Mouse (Mus musculus) kidney, postnatal 36 days (tissue): ENCODE data around the gene Chl1.

Source experiments
- DNase-seq, 2 experiments: peaks; one replicate each; pipeline ENCODE4 v3.0.0; 2021 to 2022; ENCODE audit warnings: mixed read lengths in 2 of 2

Chl1 gene

GRCm38 (mm10) chr6:103543753-103544152 is 33.4 kb downstream of the Chl1 start:
- no peak for DNase-seq

- DNase-seq, result no peak
Observed at GRCm38 (mm10) chr6:103546314-103546713, 35.9 kb downstream of the Chl1 start.

- no peak for DNase-seq
Observed at GRCm38 (mm10) chr6:103549929-103550328, 39.5 kb downstream of the Chl1 start.

GRCm38 (mm10) chr6:103558037-103558893 is 47.9 kb downstream of the Chl1 start:
- DNase-seq, result no peak

GRCm38 (mm10) chr6:103558894-103559225 is 48.5 kb downstream of the Chl1 start:
- no peak for DNase-seq

GRCm38 (mm10) chr6:103559344-103559743 is 49.0 kb downstream of the Chl1 start:
- no peak for DNase-seq

GRCm38 (mm10) chr6:103564811-103565210 is 54.4 kb downstream of the Chl1 start:
- DNase-seq, result no peak

- no peak for DNase-seq
Observed at GRCm38 (mm10) chr6:103567247-103567646, 56.9 kb downstream of the Chl1 start.

GRCm38 (mm10) chr6:103572659-103573058 is 62.3 kb downstream of the Chl1 start:
- DNase-seq, result no peak

GRCm38 (mm10) chr6:103584224-103584623 is 73.8 kb downstream of the Chl1 start:
- no peak for DNase-seq

- no peak for DNase-seq
Observed at GRCm38 (mm10) chr6:103585667-103586066, 75.3 kb downstream of the Chl1 start.

- DNase-seq, result no peak
Observed at GRCm38 (mm10) chr6:103586081-103586480, 75.7 kb downstream of the Chl1 start.

- DNase-seq, result no peak
Observed at GRCm38 (mm10) chr6:103602070-103602469, 91.7 kb downstream of the Chl1 start.

- no peak for DNase-seq
Observed at GRCm38 (mm10) chr6:103610656-103611055, 100.3 kb downstream of the Chl1 start.

- no peak for DNase-seq
Observed at GRCm38 (mm10) chr6:103612626-103613025, 102.2 kb downstream of the Chl1 start.

- DNase-seq, result no peak
Observed at GRCm38 (mm10) chr6:103613714-103614113, 103.3 kb downstream of the Chl1 start.

- DNase-seq, result no peak
Observed at GRCm38 (mm10) chr6:103615924-103616602, 105.7 kb downstream of the Chl1 start.

- DNase-seq, result no peak
Observed at GRCm38 (mm10) chr6:103620880-103621279, 110.5 kb downstream of the Chl1 start.

GRCm38 (mm10) chr6:103622117-103622713 is 111.8 kb downstream of the Chl1 start:
- DNase-seq, result no peak

- DNase-seq, result no peak
Observed at GRCm38 (mm10) chr6:103632856-103633255, 122.5 kb downstream of the Chl1 start.

- DNase-seq, result no peak
Observed at GRCm38 (mm10) chr6:103656778-103657177, 146.4 kb downstream of the Chl1 start.

- no peak for DNase-seq
Observed at GRCm38 (mm10) chr6:103659173-103659572, 148.8 kb downstream of the Chl1 start.

GRCm38 (mm10) chr6:103665206-103665605 is 154.8 kb downstream of the Chl1 start:
- no peak for DNase-seq
